Mouse (Mus musculus) liver, postnatal 0 days (tissue): ENCODE measurements at regions not wholly inside any gene's neighbourhood (a gene's known extent, or its start where the extent isn't known, plus 50 kb on each side); places are given as distances from the start of the nearest gene placed in this dataset.

Experiments used
- CTCF ChIP-seq: sonication (generic); IDR thresholded peaks from 2 replicates; pipeline ENCODE4 v1.5.1; 2016; ENCODE audit warnings: antibody characterized with exemption, low read depth
- EP300 ChIP-seq: IDR thresholded peaks from 2 replicates; pipeline ENCODE4 v1.6.1; 2016; ENCODE audit warnings: antibody characterized with exemption, low read depth, mild to moderate bottlenecking

GRCm38 (mm10) chr14:66494518-66494923 is 485.5 kb upstream of the Gulo start:
- TF ChIP-seq CTCF (no peak), EP300 (no peak)
